In the genomic region with DNA sequence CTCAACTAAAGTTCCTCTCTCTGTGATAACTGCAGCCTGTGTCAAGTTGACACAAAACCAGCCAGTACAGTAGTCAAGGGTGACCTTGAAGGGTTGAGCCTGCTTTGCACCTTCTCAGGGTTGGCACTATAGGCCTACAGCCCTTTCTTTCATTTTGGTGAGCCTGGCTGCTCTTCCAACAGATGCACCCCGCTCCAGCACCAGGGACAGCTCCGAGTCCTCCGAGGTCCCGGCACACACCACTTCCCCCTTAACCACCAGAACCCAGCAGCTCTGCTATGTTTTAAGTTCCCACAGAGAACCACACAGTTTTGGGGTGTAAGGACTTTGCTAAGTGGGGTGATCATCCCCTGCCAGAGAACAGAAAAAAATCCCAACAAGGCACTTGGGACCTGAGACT, we compare ENCODE assay signal across 11 mouse cellular contexts. TPM values are rescaled to one million over a fixed set of nuclear protein-coding genes. Genes with fewer than 3 reads are reported as not detected.
A peak's percentile ranks its signal among the peaks of the same experiment; 100 is the strongest.
DNase-seq lines count a peak whose midpoint lies in the region; ATAC-seq lines count a peak whose summit lies in the region.
"Had no signal": no experiment of that assay in that cellular context is flagged by ENCODE, and none has a peak within 500 bp of the region (broad histone marks: within the 10 kb centered on the region; RNA-seq: fewer than 3 reads in every experiment).

No protein-coding gene starts in this region.

- no peak overlapping the region for H3K9ac ChIP-seq in forebrain, embryonic 11.5 days (ENCODE audit: low read length)
- H3K9ac ChIP-seq in forebrain, embryonic 16.5 days (replicated peaks; ENCODE audit: low read depth, low read length), result no peak overlapping the region
- H3K9ac ChIP-seq: embryonic facial prominence, embryonic 13.5 days had no signal

- H3K36me3 ChIP-seq in forebrain, embryonic 11.5 days (ENCODE audit: control insufficient read depth, insufficient read depth, low read length), result no peaks in the 10 kb centered on the region
- H3K36me3 ChIP-seq in forebrain, embryonic 16.5 days (ENCODE audit: control insufficient read depth, insufficient read depth), result no peaks in the 10 kb centered on the region
- H3K36me3 ChIP-seq: embryonic facial prominence, embryonic 13.5 days had no signal

- WGBS in forebrain, embryonic 11.5 days, result 10% methylated on average over 4 of the region's 4 CpGs
- WGBS in forebrain, embryonic 16.5 days, result 13% methylated on average over 4 of the region's 4 CpGs

- ATAC-seq in forebrain, embryonic 11.5 days (replicated peaks; ENCODE audit: low FRiP score), result no peak
- ATAC-seq in forebrain, embryonic 16.5 days, result no peak
- ATAC-seq in neutrophil, adult 5-6 weeks (ENCODE audit: extremely low read depth, insufficient number of reproducible peaks, low FRiP score, poor library complexity, severe bottlenecking), result peak; percentile 31; the same call in 1 of the 2 replicates

- no peak overlapping the region for H3K27ac ChIP-seq in forebrain, embryonic 11.5 days (ENCODE audit: low read depth, low read length)
- no peak overlapping the region for H3K27ac ChIP-seq in forebrain, embryonic 16.5 days (ENCODE audit: low read length)
- H3K27ac ChIP-seq: embryonic facial prominence, embryonic 13.5 days had no signal

- H3K4me2 ChIP-seq in forebrain, embryonic 11.5 days (ENCODE audit: low read depth, low read length, severe bottlenecking), result no peak overlapping the region
- H3K4me2 ChIP-seq in forebrain, embryonic 16.5 days (ENCODE audit: low read length), result no peak overlapping the region
- H3K4me2 ChIP-seq: embryonic facial prominence, embryonic 13.5 days had no signal

- peak; percentile 68 for DNase-seq in forebrain, embryonic 11.5 days (ENCODE audit: low spot score)
- peak; percentile 41 for DNase-seq in ovary, postnatal 36 days (ENCODE audit: low spot score)
- no peak for DNase-seq in ovary, postnatal 10 days (ENCODE audit: low spot score)
- peak; percentile 76 for DNase-seq in embryo, embryonic 11 days
- no peak for DNase-seq in right cerebral cortex, adult 2 months (ENCODE audit: low spot score in 2 of 2)
- DNase-seq in cerebellum, postnatal 4 days (ENCODE audit: low spot score in 2 of 2), result no peak
- DNase-seq: heart, adult 18-20 months; kidney, adult 18-20 months had no signal

- no peaks in the 10 kb centered on the region for H3K4me1 ChIP-seq in forebrain, embryonic 11.5 days (replicated peaks; ENCODE audit: control insufficient read depth, insufficient read depth, low read length)
- H3K4me1 ChIP-seq in forebrain, embryonic 16.5 days (replicated peaks; ENCODE audit: control insufficient read depth, insufficient read depth, low read length), result no peaks in the 10 kb centered on the region
- H3K4me1 ChIP-seq: embryonic facial prominence, embryonic 13.5 days had no signal

- no peaks in the 10 kb centered on the region for H3K27me3 ChIP-seq in forebrain, embryonic 11.5 days (ENCODE audit: control insufficient read depth, insufficient read depth, low read length)
- no peaks in the 10 kb centered on the region for H3K27me3 ChIP-seq in forebrain, embryonic 16.5 days (replicated peaks; ENCODE audit: control insufficient read depth, insufficient read depth, low read length)
- H3K27me3 ChIP-seq: embryonic facial prominence, embryonic 13.5 days had no signal

- no peak overlapping the region for H3K4me3 ChIP-seq in forebrain, embryonic 11.5 days (ENCODE audit: low read depth, low read length)
- H3K4me3 ChIP-seq in forebrain, embryonic 16.5 days (replicated peaks; ENCODE audit: low read length), result no peak overlapping the region
- H3K4me3 ChIP-seq: embryonic facial prominence, embryonic 13.5 days had no signal

- peaks cover 3% of the 10 kb centered on the region; the same call in 1 of the 2 replicates for H3K9me3 ChIP-seq in forebrain, embryonic 11.5 days (ENCODE audit: control insufficient read depth, low read length)
- H3K9me3 ChIP-seq in forebrain, embryonic 16.5 days (ENCODE audit: control insufficient read depth, low read length), result peaks cover 11% of the 10 kb centered on the region; the same call in 1 of the 2 replicates

RNA-seq across cellular contexts. Expression of gene Csf3r, which starts 27.8 kb away (rescaled TPM):
- polyA plus RNA-seq in forebrain, embryonic 11.5 days (2014; fragmentation: Nextera tagmentation; extraction: Ambion mirVana), result 0.48 and 0.57 TPM in 2 replicates
- polyA plus RNA-seq in forebrain, embryonic 16.5 days (2015; fragmentation: Nextera tagmentation; extraction: Ambion mirVana), result 0.53 and 0.70 TPM in 2 replicates
- 2,879 and 3,175 TPM in 2 replicates for total RNA-seq in neutrophil, adult 5-6 weeks (2017)

RNA-seq across cellular contexts. Expression of gene Mrps15, which starts 50.1 kb away (rescaled TPM):
- polyA plus RNA-seq in forebrain, embryonic 11.5 days (2014; fragmentation: Nextera tagmentation; extraction: Ambion mirVana), result 126 TPM in 2 replicates
- 103 and 115 TPM in 2 replicates for polyA plus RNA-seq in forebrain, embryonic 16.5 days (2015; fragmentation: Nextera tagmentation; extraction: Ambion mirVana)
- 55.0 and 61.3 TPM in 2 replicates for total RNA-seq in neutrophil, adult 5-6 weeks (2017)

Comparison
In these comparisons a context has a peak if more than half of its experiments do, and no peak if none do; other contexts are left out.
1. DNase-seq: peak in forebrain, embryonic 11.5 days (single experiment), ovary, postnatal 36 days (single experiment) and embryo, embryonic 11 days (single experiment); none in ovary, postnatal 10 days (single experiment), right cerebral cortex, adult 2 months (0 of 2) and cerebellum, postnatal 4 days (0 of 2).